Comparison of ENCODE assay signal across 8 mouse cellular contexts in genomic region chr11:99230261-99231048, GRCm38 (mm10). TPM values are rescaled to one million over a fixed set of nuclear protein-coding genes. Genes with fewer than 3 reads are reported as not detected.
DNase-seq lines count a peak whose midpoint lies in the region; ATAC-seq and TF ChIP-seq lines count a peak whose summit lies in the region.

Smarce1 (minus strand) TSS chr11:99231017.

- H3K36me3 ChIP-seq in embryonic facial prominence, embryonic 12.5 days, result peaks cover 20% of the 10 kb centered on the region
- peaks cover 3% of the 10 kb centered on the region; the same call in 1 of the 2 replicates for H3K36me3 ChIP-seq in limb, embryonic 11.5 days (ENCODE audit: control insufficient read depth, insufficient read depth, low read length)
- H3K36me3 ChIP-seq in midbrain, embryonic 13.5 days, result peaks cover 20% of the 10 kb centered on the region
- peaks cover 9% of the 10 kb centered on the region for H3K36me3 ChIP-seq in small intestine, adult 2 months (ENCODE audit: control insufficient read depth, insufficient read depth, low read length)

- peak; percentile 86 for ATAC-seq in embryonic facial prominence, embryonic 12.5 days (ENCODE audit: insufficient number of reproducible peaks, insufficient read depth, low FRiP score, low TSS enrichment)
- ATAC-seq in limb, embryonic 11.5 days (ENCODE audit: insufficient number of reproducible peaks, low FRiP score, low TSS enrichment, low read depth), result peak; percentile 83
- peak; percentile 90 for ATAC-seq in midbrain, embryonic 13.5 days

- H3K4me3 ChIP-seq in embryonic facial prominence, embryonic 12.5 days, result peak within 1 kb of the TSS; percentile 67
- peak within 1 kb of the TSS; percentile 92 for H3K4me3 ChIP-seq in limb, embryonic 11.5 days (ENCODE audit: low read depth, low read length)
- H3K4me3 ChIP-seq in midbrain, embryonic 13.5 days (replicated peaks), result peak within 1 kb of the TSS; percentile 93
- peak within 1 kb of the TSS; percentile 99 for H3K4me3 ChIP-seq in small intestine, adult 2 months (ENCODE audit: low read depth, low read length)

- peak; percentile 82 for DNase-seq in 3T3-L1 (ENCODE audit: low read depth, low spot score)
- DNase-seq in adrenal gland, postnatal 36 days, result peak; percentile 84 to 87
- peak; percentile 97 for DNase-seq in heart, adult 11 months
- DNase-seq in kidney, adult 18-20 months, result peak; percentile 90
- DNase-seq in limb, embryonic 11.5 days (ENCODE audit: low spot score), result peak; percentile 87

- TF ChIP-seq POLR2A in small intestine, adult 2 months (IDR thresholded peaks at IDR 0.05; ENCODE audit: low read depth, low read length), result peak; percentile 52; the same call in 1 of the 2 replicates

- WGBS in embryonic facial prominence, embryonic 12.5 days, result under 1% methylated on average over 86 of the region's 87 CpGs
- 0% methylated on average over 80 of the region's 87 CpGs for WGBS in limb, embryonic 11.5 days
- whole genome bisulfite sequencing in midbrain, embryonic 13.5 days, result under 1% methylated on average over 87 of the region's 87 CpGs
- WGBS in small intestine, adult 2 months, result under 1% methylated on average over 87 of the region's 87 CpGs

- H3K4me2 ChIP-seq in embryonic facial prominence, embryonic 12.5 days (replicated peaks), result peak within 1 kb of the TSS; percentile 65
- peak within 1 kb of the TSS; percentile 69 for H3K4me2 ChIP-seq in limb, embryonic 11.5 days (ENCODE audit: low read depth, severe bottlenecking)
- peak within 1 kb of the TSS; percentile 80 for H3K4me2 ChIP-seq in midbrain, embryonic 13.5 days (replicated peaks)

- no peaks in the 10 kb centered on the region for H3K9me3 ChIP-seq in embryonic facial prominence, embryonic 12.5 days
- H3K9me3 ChIP-seq in limb, embryonic 11.5 days (ENCODE audit: control insufficient read depth, low read length), result no peaks in the 10 kb centered on the region
- no peaks in the 10 kb centered on the region for H3K9me3 ChIP-seq in midbrain, embryonic 13.5 days

- peak within 1 kb of the TSS; percentile 98 for H3K9ac ChIP-seq in embryonic facial prominence, embryonic 12.5 days
- peak within 1 kb of the TSS; percentile 100 for H3K9ac ChIP-seq in limb, embryonic 11.5 days (ENCODE audit: low read length)
- peak within 1 kb of the TSS; percentile 99 for H3K9ac ChIP-seq in midbrain, embryonic 13.5 days (replicated peaks)

- H3K27ac ChIP-seq in embryonic facial prominence, embryonic 12.5 days, result peak within 1 kb of the TSS; percentile 99
- peak within 1 kb of the TSS; percentile 99 for H3K27ac ChIP-seq in limb, embryonic 11.5 days (replicated peaks; ENCODE audit: low read depth, low read length)
- H3K27ac ChIP-seq in midbrain, embryonic 13.5 days, result peak within 1 kb of the TSS; percentile 99
- peak within 1 kb of the TSS; percentile 67 for H3K27ac ChIP-seq in small intestine, adult 2 months (ENCODE audit: insufficient read depth, low read depth, low read length)

- H3K27me3 ChIP-seq in embryonic facial prominence, embryonic 12.5 days, result no peaks in the 10 kb centered on the region
- no peaks in the 10 kb centered on the region for H3K27me3 ChIP-seq in limb, embryonic 11.5 days (ENCODE audit: control insufficient read depth, insufficient read depth, low read length)
- no peaks in the 10 kb centered on the region for H3K27me3 ChIP-seq in midbrain, embryonic 13.5 days
- H3K27me3 ChIP-seq in small intestine, adult 2 months (ENCODE audit: control insufficient read depth, insufficient read depth, low read length), result no peaks in the 10 kb centered on the region

- peaks cover 33% of the 10 kb centered on the region for H3K4me1 ChIP-seq in embryonic facial prominence, embryonic 12.5 days
- H3K4me1 ChIP-seq in limb, embryonic 11.5 days (ENCODE audit: control insufficient read depth, insufficient read depth, low read length), result 0 out of 2 replicates have a peak, but pooled peaks cover 6% of the 10 kb centered on the region
- peaks cover 37% of the 10 kb centered on the region for H3K4me1 ChIP-seq in midbrain, embryonic 13.5 days (replicated peaks)
- no peaks in the 10 kb centered on the region for H3K4me1 ChIP-seq in small intestine, adult 2 months (ENCODE audit: control insufficient read depth, insufficient read depth, insufficient read length, low read length)

- TF ChIP-seq CTCF in small intestine, adult 2 months (IDR thresholded peaks at IDR 0.05; ENCODE audit: extremely low read depth, insufficient read length, insufficient replicate concordance, low read depth, low read length), result no peak

RNA-seq across cellular contexts. Expression of gene Smarce1, which starts in this region (rescaled TPM):
- 10 to 100 TPM; 50.1 to 60.8 TPM for total RNA-seq in adrenal gland, postnatal 36 days (2021)
- 329 and 340 TPM in 2 replicates for polyA plus RNA-seq in embryonic facial prominence, embryonic 12.5 days (2016; fragmentation: Nextera tagmentation; extraction: Ambion mirVana)
- 261 and 272 TPM in 2 replicates for polyA plus RNA-seq in limb, embryonic 11.5 days (2014; fragmentation: Nextera tagmentation; extraction: Ambion mirVana)
- 370 and 402 TPM in 2 replicates for polyA plus RNA-seq in midbrain, embryonic 13.5 days (2015; fragmentation: Nextera tagmentation; extraction: Ambion mirVana)
- 4.0 and 6.9 TPM in 2 replicates for polyA plus RNA-seq in small intestine, adult 2 months (2012; rRNA removed)

Comparison
In these comparisons a context has a peak if more than half of its experiments do, and no peak if none do; other contexts are left out.
1. Peak in every context shown above with its lines: DNase-seq, ATAC-seq, H3K4me3 ChIP-seq and H3K27ac ChIP-seq.
2. RNA of gene Smarce1 (polyA plus RNA-seq): 370 to 402 TPM in midbrain, embryonic 13.5 days, 329 to 340 TPM in embryonic facial prominence, embryonic 12.5 days and 261 to 272 TPM in limb, embryonic 11.5 days; 4.0 to 6.9 TPM in small intestine, adult 2 months; every median in the first group is over 10 times any median in the second.